Mouse (Mus musculus): ENCODE data around the gene Atxn7l3. TPM values are rescaled to one million over a fixed set of nuclear protein-coding genes. Genes with fewer than 3 reads are reported as not detected.

The Atxn7l3 gene
- polyA plus RNA-seq (2021; fragmentation: Nextera tagmentation): 7.8 and 8.8 TPM in 2 replicates
- long read RNA-seq, experiment 1, partial matches to known transcripts: 4 of 23 reads
- long read RNA-seq, experiment 1, other reads (novel, unspliced or antisense): 18 of 23 reads
- long read RNA-seq, experiment 2, partial matches to known transcripts: 5 of 47 reads
- long read RNA-seq, experiment 2, other reads (novel, unspliced or antisense): 42 of 47 reads

GRCm38 (mm10) chr11:102296491-102297472 lies at the start of gene Atxn7l3:
Gene Atxn7l3 (minus strand): TSS chr11:102296631.

GRCm38 (mm10) chr11:102319410-102319792 lies 23.0 kb upstream of the Atxn7l3 start, which contains the start of gene Ubtf:
Gene Ubtf (minus strand): TSS chr11:102319742.

GRCm38 (mm10) chr11:102284501-102285094 lies 11.8 kb downstream of the Atxn7l3 start, which contains the start of gene Tmub2:
Gene Tmub2 (plus strand): TSS chr11:102284931.

DNA sequence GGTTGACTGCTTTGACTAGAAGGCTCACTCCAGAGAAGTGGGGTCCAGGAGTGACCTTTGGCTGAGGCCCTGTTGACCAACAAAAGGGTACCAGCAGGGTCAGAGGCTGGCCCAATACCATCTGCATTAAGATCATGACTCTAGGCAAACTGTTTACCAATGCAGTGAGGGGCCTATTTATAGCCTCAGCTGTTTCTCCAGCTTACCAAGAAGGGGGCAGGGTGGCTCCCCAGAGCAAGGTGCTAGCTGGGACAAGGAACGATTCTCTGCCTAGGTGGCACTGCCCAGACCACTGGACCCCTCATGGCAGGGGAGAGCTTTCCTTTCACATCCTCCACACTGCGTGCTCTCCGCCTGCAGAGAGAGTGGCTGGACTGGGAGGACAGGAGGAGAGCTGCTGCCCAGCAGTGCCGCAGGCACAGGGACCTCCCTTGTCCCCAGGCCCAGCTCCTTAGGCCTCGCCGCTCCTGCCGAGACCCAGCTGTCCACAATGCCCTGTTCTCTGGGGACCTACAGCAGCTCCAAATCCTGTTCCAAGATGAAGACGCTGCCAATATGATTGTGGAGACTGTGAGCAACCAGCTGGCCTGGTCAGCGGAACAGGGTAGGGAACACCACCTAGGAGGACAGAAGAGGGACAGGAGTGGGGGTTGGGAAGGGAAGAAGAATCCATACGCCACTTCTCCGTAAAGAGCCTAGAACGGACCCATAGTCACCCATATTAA lies 27.7 kb downstream of the Atxn7l3 start, which contains the start of gene Asb16:
Gene Asb16 (plus strand): TSS at position 224 of the 725 bp plus-strand sequence.

GRCm38 (mm10) chr11:102248630-102249230 lies 47.7 kb downstream of the Atxn7l3 start, which contains the start of gene BC030867:
Gene BC030867 (plus strand): TSS chr11:102248882.

Other genes with a start within 250 kb of the Atxn7l3 start
- gene Mpp2, start 208.1 kb downstream of the Atxn7l3 start, polyA plus RNA-seq (2021; fragmentation: Nextera tagmentation): 29.7 and 35.5 TPM in 2 replicates
- gene Ppy, start 195.3 kb downstream of the Atxn7l3 start, polyA plus RNA-seq (2021; fragmentation: Nextera tagmentation): not detected in 2 replicates
- not detected in 2 replicates for gene Pyy, start 188.8 kb downstream of the Atxn7l3 start, polyA plus RNA-seq (2021; fragmentation: Nextera tagmentation)
- not detected in 2 replicates for gene Nags, start 151.1 kb downstream of the Atxn7l3 start, polyA plus RNA-seq (2021; fragmentation: Nextera tagmentation)
- gene Tmem101, start 140.2 kb downstream of the Atxn7l3 start, polyA plus RNA-seq (2021; fragmentation: Nextera tagmentation): 47.2 and 48.5 TPM in 2 replicates
- 107 and 134 TPM in 2 replicates for gene Lsm12, start 111.3 kb downstream of the Atxn7l3 start, polyA plus RNA-seq (2021; fragmentation: Nextera tagmentation)
- 29.6 and 35.3 TPM in 2 replicates for gene G6pc3, start 107.0 kb downstream of the Atxn7l3 start, polyA plus RNA-seq (2021; fragmentation: Nextera tagmentation)
- gene Hdac5, start 66.5 kb downstream of the Atxn7l3 start, polyA plus RNA-seq (2021; fragmentation: Nextera tagmentation): 47.2 and 53.7 TPM in 2 replicates
- gene BC030867, start 47.7 kb downstream of the Atxn7l3 start, polyA plus RNA-seq (2021; fragmentation: Nextera tagmentation): 0.78 and 0.94 TPM in 2 replicates
- 0.85 and 1.0 TPM in 2 replicates for gene Asb16, start 27.9 kb downstream of the Atxn7l3 start, polyA plus RNA-seq (2021; fragmentation: Nextera tagmentation)
- 78.0 and 93.2 TPM in 2 replicates for gene Tmub2, start 11.7 kb downstream of the Atxn7l3 start, polyA plus RNA-seq (2021; fragmentation: Nextera tagmentation)
- 40.1 and 42.9 TPM in 2 replicates for gene Ubtf, start 23.1 kb upstream of the Atxn7l3 start, polyA plus RNA-seq (2021; fragmentation: Nextera tagmentation)
- gene Slc4a1, start 69.6 kb upstream of the Atxn7l3 start, polyA plus RNA-seq (2021; fragmentation: Nextera tagmentation): not detected in 2 replicates
- 43.5 and 51.4 TPM in 2 replicates for gene Rundc3a, start 96.8 kb upstream of the Atxn7l3 start, polyA plus RNA-seq (2021; fragmentation: Nextera tagmentation)
- gene Slc25a39, start 111.3 kb upstream of the Atxn7l3 start, polyA plus RNA-seq (2021; fragmentation: Nextera tagmentation): 150 and 172 TPM in 2 replicates
- gene Grn, start 133.7 kb upstream of the Atxn7l3 start, polyA plus RNA-seq (2021; fragmentation: Nextera tagmentation): 48.7 and 49.4 TPM in 2 replicates
- 1.1 and 2.2 TPM in 2 replicates for gene Fam171a2, start 151.1 kb upstream of the Atxn7l3 start, polyA plus RNA-seq (2021; fragmentation: Nextera tagmentation)
- gene Itga2b, start 173.5 kb upstream of the Atxn7l3 start, polyA plus RNA-seq (2021; fragmentation: Nextera tagmentation): 3.1 and 3.8 TPM in 2 replicates

Data from layer of hippocampus, adult 6 months (tissue).